Mouse (Mus musculus) frontal cortex, adult 2 months (tissue): ENCODE measurements around the gene Gm11027. TPM values are rescaled to one million over a fixed set of nuclear protein-coding genes. Genes with fewer than 3 reads are reported as not detected.

Experiments
- polyA plus RNA-seq: library from polyadenylated mRNA; depleted of rRNA; stranded (reverse); fragments of >200 nt; gene quantifications from 2 replicates; pipeline ENCODE4 v1.2.3, GENCODE M21; 2012; rRNA removed

Gene Gm11027
- polyA plus RNA-seq, 1 experiment: not detected

Other genes with a start within 250 kb of the Gm11027 start
- gene Zfp386, start 227.7 kb upstream of the Gm11027 start, polyA plus RNA-seq: 30.9 and 35.1 TPM in 2 replicates
- gene Vipr2, start 197.7 kb upstream of the Gm11027 start, polyA plus RNA-seq: 24.5 and 25.7 TPM in 2 replicates
- 27.8 TPM in 2 replicates for gene Wdr60, start 12.4 kb upstream of the Gm11027 start, polyA plus RNA-seq
- gene Esyt2, start 5.8 kb downstream of the Gm11027 start, polyA plus RNA-seq: 21.0 and 21.2 TPM in 2 replicates
- 3.2 and 5.3 TPM in 2 replicates for gene Ncapg2, start 130.0 kb downstream of the Gm11027 start, polyA plus RNA-seq
- gene Ptprn2, start 210.3 kb downstream of the Gm11027 start, polyA plus RNA-seq: 129 and 146 TPM in 2 replicates